Mouse (Mus musculus) heart, postnatal 0 days (tissue): Measurements from ENCODE around the gene Pbrm1.

Experiments
- CTCF ChIP-seq: IDR thresholded peaks from 2 replicates; pipeline ENCODE4 v1.5.1; 2016; ENCODE audit warnings: antibody characterized with exemption, control low read depth, low read depth
- EP300 ChIP-seq: IDR thresholded peaks from 2 replicates; pipeline ENCODE4 v1.6.1; 2016; ENCODE audit warnings: antibody characterized with exemption, low read depth

- TF ChIP-seq CTCF (no peak), EP300 (no peak)
These were observed 7.3 kb upstream of the Pbrm1 start for GRCm38 (mm10) chr14:31011588-31011987.
